Mouse (Mus musculus) lung, adult 2 months (tissue): ENCODE data around the gene Kcnma1.

Source experiments
- CTCF ChIP-seq: fragments of 200-500 bp; IDR thresholded peaks from 2 replicates; pipeline ENCODE4 v1.5.1; 2011; ENCODE audit warnings: mild to moderate bottlenecking, low read length, control low read depth; ENCODE audit not compliant: insufficient read depth
- POLR2A ChIP-seq: fragments of 200-500 bp; IDR thresholded peaks from 2 replicates; pipeline ENCODE4 v1.6.1; 2011; ENCODE audit warnings: low read depth, mild to moderate bottlenecking, control low read depth, low read length, borderline replicate concordance; ENCODE audit errors: extremely low read depth

- TF ChIP-seq CTCF (no peak), POLR2A (no peak)
These were observed 388.2 kb downstream of the Kcnma1 start for GRCm38 (mm10) chr14:23626114-23626513.
